Mouse (Mus musculus): ENCODE data around the gene Eef1a2. TPM values are rescaled to one million over a fixed set of nuclear protein-coding genes. Genes with fewer than 3 reads are reported as not detected.

Gene Eef1a2
- total and polyA plus RNA-seq, 2 experiments: 0.74 TPM; not detected in 1

DNA sequence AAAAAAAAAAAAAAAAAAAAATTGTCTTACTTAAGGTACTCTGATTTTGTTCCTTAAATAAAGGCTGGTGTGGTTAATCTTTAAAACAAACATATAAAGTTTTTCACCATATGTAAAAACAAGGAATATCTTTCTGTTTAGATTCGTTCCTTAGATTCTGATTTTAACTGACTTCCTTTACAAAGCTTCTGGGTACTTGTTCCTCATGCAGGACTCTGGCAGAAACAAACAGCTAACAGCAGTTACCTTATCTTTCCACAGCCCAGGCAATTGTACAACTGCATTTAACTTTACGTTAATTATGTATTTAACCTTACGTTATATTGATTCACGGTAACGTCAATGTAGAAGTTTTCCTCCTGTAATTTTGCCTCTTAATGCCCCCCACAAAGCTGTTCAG lies 9.7 kb upstream of the Eef1a2 start:
- no peaks in the 10 kb centered on the region for H3K79me2 ChIP-seq (ENCODE audit: control insufficient read depth, insufficient read depth, low read length)
- no peaks in the 10 kb centered on the region for H3K4me1 ChIP-seq (ENCODE audit: control insufficient read depth, insufficient read depth, low read length)
- H3K9ac ChIP-seq (ENCODE audit: low read depth, low read length): no peak overlapping the region
- H3K27ac ChIP-seq (replicated peaks; ENCODE audit: insufficient read depth, low read depth, low read length): no peak overlapping the region
- TF ChIP-seq POLR2A (IDR thresholded peaks at IDR 0.05; ENCODE audit: extremely low read depth, insufficient read depth, low read length) (no peak), CTCF (IDR thresholded peaks at IDR 0.05; ENCODE audit: low read depth, low read length) (no peak)
- WGBS: 64% methylated on average over 5 of the region's 5 CpGs
- no peaks in the 10 kb centered on the region; the same call in 1 of the 2 replicates for H3K27me3 ChIP-seq (ENCODE audit: control insufficient read depth, insufficient read depth, low read length)
- H3K4me3 ChIP-seq (ENCODE audit: insufficient read depth, low read depth, low read length): no peak overlapping the region
- H3K36me3 ChIP-seq (ENCODE audit: control insufficient read depth, insufficient read depth, low read length): no peaks in the 10 kb centered on the region
- no peak for DNase-seq (ENCODE audit: extremely low read depth, low read depth, low spot score)

DNA sequence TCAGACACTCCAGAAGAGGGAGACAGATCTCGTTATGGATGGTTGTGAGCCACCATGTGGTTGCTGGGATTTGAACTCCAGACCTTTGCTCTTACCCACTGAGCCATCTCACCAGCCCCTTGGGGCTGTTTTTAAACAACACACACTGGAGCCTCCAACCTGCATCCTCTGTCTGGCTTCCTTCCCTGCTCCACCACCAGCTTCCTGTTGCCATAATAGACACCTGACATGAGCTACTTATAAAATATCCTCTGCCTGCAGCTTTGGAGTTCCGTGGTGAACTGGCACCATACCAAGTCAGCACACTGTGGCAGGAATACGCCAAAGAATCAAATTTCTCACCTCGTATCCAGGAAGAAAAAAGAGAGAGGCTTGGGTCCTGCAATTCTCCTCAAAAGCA lies 4.0 kb upstream of the Eef1a2 start:
- H3K4me1 ChIP-seq (ENCODE audit: control insufficient read depth, insufficient read depth, low read length): no peaks in the 10 kb centered on the region
- WGBS: 77% methylated on average over 4 of the region's 4 CpGs
- H3K79me2 ChIP-seq (ENCODE audit: control insufficient read depth, insufficient read depth, low read length): no peaks in the 10 kb centered on the region
- DNase-seq (ENCODE audit: extremely low read depth, low read depth, low spot score): no peak
- peaks cover 7% of the 10 kb centered on the region; the same call in 1 of the 2 replicates for H3K27me3 ChIP-seq (ENCODE audit: control insufficient read depth, insufficient read depth, low read length)
- no peak overlapping the region for H3K27ac ChIP-seq (replicated peaks; ENCODE audit: insufficient read depth, low read depth, low read length)
- no peak overlapping the region for H3K9ac ChIP-seq (ENCODE audit: low read depth, low read length)
- H3K36me3 ChIP-seq (ENCODE audit: control insufficient read depth, insufficient read depth, low read length): no peaks in the 10 kb centered on the region
- no peak for TF ChIP-seq POLR2A (IDR thresholded peaks at IDR 0.05; ENCODE audit: extremely low read depth, insufficient read depth, low read length)
- TF ChIP-seq CTCF (IDR thresholded peaks at IDR 0.05; ENCODE audit: low read depth, low read length): no peak
- H3K4me3 ChIP-seq (ENCODE audit: insufficient read depth, low read depth, low read length): no peak overlapping the region

DNA sequence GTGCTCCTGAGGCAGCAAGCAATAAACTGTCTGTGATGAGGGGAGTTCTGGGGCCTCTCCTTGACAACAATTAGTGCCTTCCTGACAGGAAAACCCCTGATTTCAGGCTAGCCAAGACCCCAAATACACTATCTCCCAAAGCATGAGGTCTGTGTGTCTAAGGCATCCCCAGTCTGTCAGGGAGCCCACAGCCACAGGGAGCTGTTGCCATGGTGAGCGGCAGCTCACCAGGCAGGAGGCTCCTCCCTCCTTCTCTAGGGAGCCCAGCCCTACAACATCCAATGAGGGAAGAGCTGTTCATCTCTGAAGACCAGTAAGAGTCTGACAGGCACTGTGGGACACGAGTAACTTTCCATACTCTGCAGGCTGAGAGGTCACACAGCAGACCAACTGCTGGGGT lies 3.0 kb upstream of the Eef1a2 start:
- H3K4me1 ChIP-seq (ENCODE audit: control insufficient read depth, insufficient read depth, low read length): no peaks in the 10 kb centered on the region
- no peak overlapping the region for H3K9ac ChIP-seq (ENCODE audit: low read depth, low read length)
- no peaks in the 10 kb centered on the region for H3K36me3 ChIP-seq (ENCODE audit: control insufficient read depth, insufficient read depth, low read length)
- 23% methylated on average over 2 of the region's 2 CpGs for WGBS
- no peak overlapping the region for H3K4me3 ChIP-seq (ENCODE audit: insufficient read depth, low read depth, low read length)
- H3K27ac ChIP-seq (replicated peaks; ENCODE audit: insufficient read depth, low read depth, low read length): no peak overlapping the region
- DNase-seq (ENCODE audit: extremely low read depth, low read depth, low spot score): no peak
- no peaks in the 10 kb centered on the region for H3K79me2 ChIP-seq (ENCODE audit: control insufficient read depth, insufficient read depth, low read length)
- peaks cover 8% of the 10 kb centered on the region; the same call in 1 of the 2 replicates for H3K27me3 ChIP-seq (ENCODE audit: control insufficient read depth, insufficient read depth, low read length)
- TF ChIP-seq POLR2A (IDR thresholded peaks at IDR 0.05; ENCODE audit: extremely low read depth, insufficient read depth, low read length) (no peak), CTCF (IDR thresholded peaks at IDR 0.05; ENCODE audit: low read depth, low read length) (no peak)

DNA sequence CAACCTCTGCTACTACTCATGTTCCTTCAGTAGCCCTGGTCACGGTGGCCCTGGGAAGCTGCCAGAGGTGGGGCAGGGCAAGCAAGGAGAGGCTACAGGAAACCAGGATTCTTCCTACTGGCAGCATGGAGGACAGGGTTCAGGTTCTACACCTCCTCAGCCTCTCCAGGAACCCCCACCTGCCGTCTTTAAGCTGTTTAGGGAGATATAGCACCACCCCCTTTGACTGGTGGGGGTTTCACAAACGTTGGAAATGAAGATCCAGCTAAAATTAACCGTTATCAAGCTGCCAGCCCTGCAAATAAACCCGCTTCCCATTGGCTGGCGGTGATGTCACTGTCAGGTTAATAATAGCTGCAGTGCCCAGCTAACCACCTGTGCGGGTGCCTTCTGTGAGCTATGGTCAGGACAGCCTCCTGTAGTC lies 2.3 kb upstream of the Eef1a2 start:
- WGBS: 47% methylated on average over 7 of the region's 7 CpGs

DNA sequence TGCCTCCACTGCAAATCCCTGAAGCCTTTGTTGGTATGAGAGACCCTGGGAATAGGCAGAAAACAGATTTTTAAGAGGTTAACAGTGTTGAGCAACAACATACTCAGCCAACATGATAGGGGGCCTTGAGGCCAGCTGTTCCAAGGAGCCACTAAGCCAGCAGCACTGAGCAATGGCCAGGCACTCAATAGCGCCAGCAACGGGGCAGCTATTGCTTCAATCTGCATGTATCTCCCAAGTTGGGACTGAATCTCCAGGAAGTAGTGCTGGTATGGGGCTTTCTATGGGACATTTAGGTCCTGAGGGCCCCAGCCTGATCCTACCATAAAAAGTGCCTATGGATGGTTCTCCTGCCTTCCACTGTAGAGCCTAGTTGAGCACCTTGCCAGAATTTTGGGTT lies 1.7 kb upstream of the Eef1a2 start:
- TF ChIP-seq CTCF (IDR thresholded peaks at IDR 0.05; ENCODE audit: low read depth, low read length): no peak
- TF ChIP-seq POLR2A (IDR thresholded peaks at IDR 0.05; ENCODE audit: extremely low read depth, insufficient read depth, low read length): no peak
- no peaks in the 10 kb centered on the region for H3K79me2 ChIP-seq (ENCODE audit: control insufficient read depth, insufficient read depth, low read length)
- no peak overlapping the region for H3K9ac ChIP-seq (ENCODE audit: low read depth, low read length)
- no peaks in the 10 kb centered on the region for H3K4me1 ChIP-seq (ENCODE audit: control insufficient read depth, insufficient read depth, low read length)
- H3K4me3 ChIP-seq (ENCODE audit: insufficient read depth, low read depth, low read length): no peak overlapping the region
- WGBS: 93% methylated on average over 2 of the region's 2 CpGs
- no peaks in the 10 kb centered on the region for H3K36me3 ChIP-seq (ENCODE audit: control insufficient read depth, insufficient read depth, low read length)
- DNase-seq (ENCODE audit: extremely low read depth, low read depth, low spot score): no peak
- H3K27me3 ChIP-seq (ENCODE audit: control insufficient read depth, insufficient read depth, low read length): peaks cover 8% of the 10 kb centered on the region; the same call in 1 of the 2 replicates
- no peak overlapping the region for H3K27ac ChIP-seq (replicated peaks; ENCODE audit: insufficient read depth, low read depth, low read length)

More for the DNA sequence above, 2.3 kb upstream of the Eef1a2 start:
- no peaks in the 10 kb centered on the region for H3K36me3 ChIP-seq (ENCODE audit: control insufficient read depth, insufficient read depth, low read length)
- no peak for DNase-seq (ENCODE audit: extremely low read depth, low read depth, low spot score)
- TF ChIP-seq CTCF (IDR thresholded peaks at IDR 0.05; ENCODE audit: low read depth, low read length) (no peak), POLR2A (IDR thresholded peaks at IDR 0.05; ENCODE audit: extremely low read depth, insufficient read depth, low read length) (no peak)
- no peaks in the 10 kb centered on the region for H3K79me2 ChIP-seq (ENCODE audit: control insufficient read depth, insufficient read depth, low read length)
- no peak overlapping the region for H3K27ac ChIP-seq (replicated peaks; ENCODE audit: insufficient read depth, low read depth, low read length)
- H3K27me3 ChIP-seq (ENCODE audit: control insufficient read depth, insufficient read depth, low read length): peaks cover 8% of the 10 kb centered on the region; the same call in 1 of the 2 replicates
- H3K9ac ChIP-seq (ENCODE audit: low read depth, low read length): no peak overlapping the region
- H3K4me3 ChIP-seq (ENCODE audit: insufficient read depth, low read depth, low read length): no peak overlapping the region
- no peaks in the 10 kb centered on the region for H3K4me1 ChIP-seq (ENCODE audit: control insufficient read depth, insufficient read depth, low read length)

DNA sequence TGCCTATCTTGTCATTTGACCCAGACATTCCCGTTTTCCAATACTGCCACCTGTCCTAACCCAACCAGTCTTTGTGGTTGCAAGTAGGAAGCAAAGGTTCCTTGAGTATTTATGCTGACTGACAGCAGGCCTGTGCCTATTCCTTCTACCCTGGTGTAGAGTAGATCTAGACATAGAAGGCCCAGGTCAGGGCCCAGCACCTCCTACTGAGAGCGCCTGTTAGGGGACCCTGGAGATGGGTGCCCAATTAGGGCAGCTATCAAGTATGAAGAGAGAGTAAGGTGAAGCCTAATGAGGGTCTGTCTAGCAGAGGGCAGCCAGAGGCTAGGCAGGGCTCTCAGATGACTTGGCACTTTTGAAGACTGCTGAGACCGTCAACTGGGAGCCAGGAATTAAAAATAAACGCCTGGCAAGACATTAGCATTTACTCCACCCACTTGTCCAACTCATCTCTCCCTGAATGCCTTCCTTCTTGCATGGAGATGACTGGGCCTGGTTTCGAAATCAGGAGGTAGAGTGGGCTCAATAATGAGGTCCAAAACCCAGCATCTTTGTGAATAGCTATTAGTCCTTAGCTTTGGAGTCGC lies 995 bp upstream of the Eef1a2 start:
- H3K4me1 ChIP-seq (ENCODE audit: control insufficient read depth, insufficient read depth, low read length): no peaks in the 10 kb centered on the region
- TF ChIP-seq CTCF (IDR thresholded peaks at IDR 0.05; ENCODE audit: low read depth, low read length) (no peak), POLR2A (IDR thresholded peaks at IDR 0.05; ENCODE audit: extremely low read depth, insufficient read depth, low read length) (no peak)
- WGBS: 76% methylated on average over 6 of the region's 6 CpGs
- H3K79me2 ChIP-seq (ENCODE audit: control insufficient read depth, insufficient read depth, low read length): no peaks in the 10 kb centered on the region
- no peak for DNase-seq (ENCODE audit: extremely low read depth, low read depth, low spot score)
- no peak overlapping the region for H3K27ac ChIP-seq (replicated peaks; ENCODE audit: insufficient read depth, low read depth, low read length)
- no peaks in the 10 kb centered on the region for H3K36me3 ChIP-seq (ENCODE audit: control insufficient read depth, insufficient read depth, low read length)
- H3K4me3 ChIP-seq (ENCODE audit: insufficient read depth, low read depth, low read length): no peak overlapping the region
- peaks cover 8% of the 10 kb centered on the region; the same call in 1 of the 2 replicates for H3K27me3 ChIP-seq (ENCODE audit: control insufficient read depth, insufficient read depth, low read length)
- no peak overlapping the region for H3K9ac ChIP-seq (ENCODE audit: low read depth, low read length)

Data from liver, adult 2 months (tissue).